Mouse (Mus musculus): ENCODE results near the gene Rock2.

Rock2 gene

DNA sequence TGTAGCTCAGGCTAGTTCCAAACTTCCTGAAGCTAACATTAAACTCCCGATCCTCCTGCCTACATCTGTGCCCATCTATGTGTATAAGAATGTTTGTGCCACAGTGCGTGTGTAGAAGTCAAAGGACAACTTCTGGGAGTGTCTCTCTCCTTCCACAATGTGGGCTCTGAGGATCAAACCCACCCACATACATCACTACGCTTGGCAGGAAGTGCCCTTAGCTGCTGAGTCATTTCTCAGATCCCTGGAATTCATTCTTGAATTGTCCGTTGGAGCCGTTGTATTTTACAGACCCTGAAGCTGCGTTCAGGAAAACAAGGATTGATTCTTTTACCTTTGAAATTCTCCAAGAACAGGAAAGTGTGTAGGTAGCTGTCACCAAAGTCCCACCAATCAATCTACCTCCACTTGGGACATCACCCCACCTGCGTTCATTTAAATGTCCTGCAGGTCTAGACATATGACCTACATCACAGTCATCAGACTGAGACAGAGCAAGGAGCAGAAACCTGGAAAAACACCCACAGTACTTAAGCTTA is 21.7 kb upstream of the Rock2 start:
- no peak for DNase-seq

- DNase-seq, result no peak
Measured at GRCm38 (mm10) chr12:16873549-16873948, 21.1 kb upstream of the Rock2 start.

GRCm38 (mm10) chr12:16874086-16874485 is 20.6 kb upstream of the Rock2 start:
- DNase-seq, result peak; percentile 89

DNA sequence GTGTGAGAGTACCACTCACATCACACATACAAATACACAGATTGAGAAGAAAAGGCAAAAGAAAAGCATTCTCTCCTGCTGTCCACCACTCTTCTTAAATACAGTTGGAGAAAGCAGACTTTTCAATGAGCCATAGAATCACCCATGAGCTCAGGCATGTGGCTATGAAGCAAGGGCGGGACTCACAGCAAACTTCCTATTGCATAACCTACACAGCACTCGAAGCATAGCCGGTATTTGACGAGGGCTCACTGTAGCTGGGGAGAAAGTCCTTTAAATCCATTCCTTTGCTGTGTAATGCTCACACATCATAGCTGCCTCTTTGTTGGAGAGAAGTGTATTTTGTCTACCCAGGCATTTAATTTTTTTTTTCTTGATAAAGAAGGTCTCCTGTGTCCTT is 19.4 kb upstream of the Rock2 start:
- no peak for DNase-seq

DNA sequence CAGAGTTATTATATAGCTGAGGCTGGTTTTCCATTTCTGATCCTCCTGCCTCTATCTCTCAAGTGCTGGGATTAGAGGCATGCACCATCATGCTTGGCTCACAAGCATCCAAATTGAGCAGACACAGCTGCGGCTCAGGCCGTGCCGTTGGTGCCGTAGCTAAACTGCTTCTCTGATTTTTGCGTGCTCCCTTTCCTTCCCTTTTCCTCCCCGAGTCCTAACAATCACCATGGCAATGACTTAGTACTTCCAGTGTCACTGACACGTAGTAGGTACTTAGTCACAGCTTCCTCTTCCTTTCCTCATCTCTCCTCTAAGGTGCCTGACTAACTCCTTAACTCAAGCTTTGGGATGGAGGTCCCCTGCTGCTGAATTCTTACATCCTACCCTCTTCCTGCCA is 19.0 kb upstream of the Rock2 start:
- DNase-seq, result no peak

GRCm38 (mm10) chr12:16876667-16877066 is 18.0 kb upstream of the Rock2 start:
- no peak for DNase-seq

GRCm38 (mm10) chr12:16877141-16877540 is 17.6 kb upstream of the Rock2 start:
- DNase-seq, result no peak

DNA sequence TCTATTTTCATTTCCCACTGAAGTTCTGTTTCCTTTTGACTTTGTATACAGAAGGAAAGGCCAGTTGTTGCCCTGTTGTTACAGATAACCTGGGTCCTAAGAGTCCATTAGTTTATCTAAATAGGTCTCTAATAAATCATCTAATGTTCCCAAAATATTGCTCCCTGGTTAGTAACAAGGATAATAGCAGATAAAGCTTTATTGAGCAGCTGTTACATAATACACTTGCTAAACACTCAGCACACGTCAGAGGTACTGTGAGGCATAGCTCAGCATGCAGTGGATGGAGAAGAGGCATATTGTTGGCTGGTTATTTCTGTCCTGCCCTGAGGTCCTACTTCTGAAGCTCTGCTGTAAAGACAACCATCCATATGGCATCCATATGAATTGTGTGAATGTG is 17.0 kb upstream of the Rock2 start:
- DNase-seq, result no peak

DNA sequence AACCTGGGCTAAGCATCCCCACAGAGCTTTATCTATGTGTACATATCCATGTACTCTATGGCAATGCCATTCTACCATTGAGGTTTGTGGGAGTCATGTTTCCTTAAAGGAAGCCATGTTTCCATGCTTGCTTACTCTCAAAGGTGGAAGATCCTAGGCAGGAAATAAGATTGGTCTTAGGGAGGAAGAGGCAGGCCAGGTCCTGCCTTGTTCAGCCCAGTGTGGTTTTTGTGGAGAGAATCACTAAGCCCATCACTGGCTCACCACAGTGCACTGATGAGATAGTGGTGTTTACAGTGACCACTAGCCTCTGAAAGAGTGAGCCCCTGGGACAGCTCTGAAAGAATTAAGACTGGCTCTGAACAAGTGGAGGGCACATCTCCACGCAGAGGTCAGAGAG is 15.3 kb upstream of the Rock2 start:
- no peak for DNase-seq

DNA sequence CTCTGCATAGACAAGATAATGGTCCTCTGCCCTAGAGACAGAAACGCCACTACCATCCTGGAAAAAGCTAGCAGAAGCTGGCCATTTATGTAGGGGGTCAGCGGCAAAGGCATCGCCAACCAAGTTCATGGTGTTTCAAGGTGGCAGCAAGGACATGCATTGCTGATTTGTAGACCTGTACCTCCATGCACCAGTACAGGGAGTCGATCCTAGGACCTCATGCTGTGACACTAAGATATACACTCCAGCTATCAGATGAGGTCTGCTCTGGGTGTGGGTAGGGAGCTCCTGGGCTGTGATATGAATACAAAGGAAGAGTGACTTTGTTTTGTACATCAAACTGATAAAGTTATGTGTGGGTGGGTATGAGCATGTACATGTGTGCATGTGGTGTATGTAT is 14.6 kb upstream of the Rock2 start:
- DNase-seq, result no peak

DNA sequence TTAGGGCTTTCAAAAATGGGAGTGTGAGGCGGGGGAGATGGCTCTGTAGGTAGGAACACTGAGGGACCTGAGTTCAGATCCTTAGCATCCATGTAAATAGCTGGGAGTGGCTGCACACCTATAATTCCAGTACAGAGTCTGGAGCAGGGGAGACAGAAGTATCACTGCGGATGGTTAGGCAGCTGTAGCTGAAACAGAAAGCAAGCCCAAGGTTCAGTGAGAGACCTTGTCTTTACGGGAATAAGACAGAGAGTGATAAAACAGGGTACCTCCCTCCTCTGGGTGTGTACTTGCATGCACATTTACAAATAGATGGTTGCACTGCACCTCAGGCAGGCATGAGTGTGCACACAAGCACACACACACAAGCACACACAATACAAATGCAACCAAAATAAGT is 12.3 kb upstream of the Rock2 start:
- DNase-seq, result no peak

DNA sequence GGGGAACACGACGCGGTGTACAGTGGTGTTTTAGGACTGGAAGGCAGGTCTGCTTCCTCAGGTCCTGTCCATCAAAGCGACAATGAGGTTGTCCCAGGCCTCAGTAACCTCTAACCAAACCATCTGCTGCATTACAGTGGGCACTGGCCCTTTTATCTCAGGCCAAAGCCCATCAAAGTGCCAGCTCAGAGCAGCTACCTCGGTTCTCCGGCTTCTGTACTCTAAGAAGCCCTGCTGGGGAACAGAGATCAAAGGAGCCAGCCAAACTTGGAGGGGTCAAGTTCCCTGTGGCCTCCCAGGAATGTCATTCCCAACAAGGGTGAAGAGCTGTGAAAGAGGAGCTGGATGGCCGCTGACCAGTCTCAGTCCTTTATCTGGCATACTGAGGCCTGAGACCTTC is 11.6 kb upstream of the Rock2 start:
- DNase-seq, result no peak

GRCm38 (mm10) chr12:16884534-16884933 is 10.2 kb upstream of the Rock2 start:
- no peak for DNase-seq

GRCm38 (mm10) chr12:16886354-16886753 is 8.3 kb upstream of the Rock2 start:
- DNase-seq, result no peak

- DNase-seq, result no peak
Measured at GRCm38 (mm10) chr12:16893039-16893438, 1.7 kb upstream of the Rock2 start.

- DNase-seq, result no peak
Measured at GRCm38 (mm10) chr12:16893656-16894395, 869 bp upstream of the Rock2 start.

DNA sequence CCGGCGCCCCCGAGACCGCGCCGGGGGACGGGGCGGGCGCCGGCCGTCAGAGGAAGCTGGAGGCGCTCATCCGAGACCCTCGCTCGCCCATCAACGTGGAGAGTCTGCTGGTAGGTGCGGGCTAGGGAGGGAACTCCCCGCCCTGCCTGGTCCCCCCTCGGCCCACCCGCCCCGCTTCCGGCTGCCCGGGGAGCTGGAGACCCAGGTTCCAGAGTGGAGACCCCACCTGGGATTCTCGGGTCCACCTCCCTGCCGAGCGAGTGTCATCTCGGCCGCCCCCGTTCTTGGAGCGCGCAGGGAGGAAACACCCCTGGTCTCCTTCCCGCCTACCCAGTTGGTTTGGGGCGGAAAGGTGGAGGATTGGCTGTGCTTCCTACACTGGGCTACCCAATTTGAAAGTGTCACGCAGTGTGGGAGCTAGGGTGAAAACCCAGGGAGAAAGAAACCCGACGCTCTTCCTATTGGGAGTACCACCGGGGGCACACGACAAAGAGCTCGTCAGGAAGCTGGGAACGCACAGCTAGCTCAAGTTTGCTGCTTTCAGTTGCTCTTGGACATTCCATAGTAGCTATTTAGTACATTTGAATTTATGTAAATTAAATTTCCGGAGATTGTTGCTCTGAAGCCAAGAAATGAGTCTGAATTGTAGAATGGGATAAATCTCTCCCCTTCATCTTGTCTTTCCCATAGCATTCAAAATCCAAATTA is 680 bp downstream of the Rock2 start:
- no peak for DNase-seq

GRCm38 (mm10) chr12:16896073-16896789 is 1.5 kb downstream of the Rock2 start:
- DNase-seq, result no peak

GRCm38 (mm10) chr12:16897225-16897624 is 2.5 kb downstream of the Rock2 start:
- DNase-seq, result no peak

DNA sequence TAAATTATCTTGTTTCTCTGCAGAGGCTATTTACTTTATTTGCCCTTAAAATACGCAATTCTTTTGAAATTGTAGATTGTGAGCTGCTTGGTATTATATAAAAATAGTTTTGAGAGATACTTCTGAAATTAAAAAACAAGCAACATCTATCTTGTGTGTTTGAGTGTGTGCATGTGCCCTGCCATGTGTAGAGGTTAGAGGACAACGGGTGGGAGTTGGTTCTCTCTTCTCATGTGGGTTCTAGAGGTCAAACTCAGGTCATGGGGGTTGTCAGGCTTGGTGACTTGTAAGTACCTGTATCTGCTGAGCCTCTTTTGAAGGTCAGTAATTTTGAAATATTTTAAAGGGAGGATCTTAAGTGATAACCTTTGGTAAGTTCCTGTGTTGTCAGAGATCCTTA is 3.5 kb downstream of the Rock2 start:
- no peak for DNase-seq

GRCm38 (mm10) chr12:16898790-16899189 is 4.1 kb downstream of the Rock2 start:
- DNase-seq, result no peak

DNA sequence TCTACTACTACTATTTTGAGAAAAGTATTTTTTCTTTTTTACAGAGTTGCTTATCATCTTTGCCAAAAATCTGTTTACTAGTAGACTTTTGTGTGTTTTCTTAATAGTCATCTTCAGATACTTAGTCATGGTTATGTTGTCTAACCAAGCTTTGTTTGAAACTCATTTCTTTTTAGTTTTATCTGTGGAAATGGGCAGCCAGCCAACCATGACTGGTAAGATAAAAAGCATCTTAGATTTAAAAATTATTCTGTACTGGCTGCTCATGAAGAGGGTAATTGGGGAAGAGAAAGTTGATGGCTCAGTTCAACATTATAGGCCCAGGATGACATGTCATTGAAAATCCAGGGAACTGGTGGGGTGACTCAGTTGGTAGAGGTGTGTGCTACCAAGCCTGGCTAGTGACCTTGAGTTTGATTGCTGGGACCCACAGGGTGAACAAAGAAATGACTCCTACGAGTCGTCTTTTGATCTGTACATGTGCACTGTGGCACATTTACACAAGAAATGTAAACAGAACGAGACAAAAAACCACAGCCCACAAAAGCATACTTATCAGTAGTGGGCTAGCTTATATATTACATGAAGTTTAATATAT is 6.0 kb downstream of the Rock2 start:
- DNase-seq, result no peak

DNA sequence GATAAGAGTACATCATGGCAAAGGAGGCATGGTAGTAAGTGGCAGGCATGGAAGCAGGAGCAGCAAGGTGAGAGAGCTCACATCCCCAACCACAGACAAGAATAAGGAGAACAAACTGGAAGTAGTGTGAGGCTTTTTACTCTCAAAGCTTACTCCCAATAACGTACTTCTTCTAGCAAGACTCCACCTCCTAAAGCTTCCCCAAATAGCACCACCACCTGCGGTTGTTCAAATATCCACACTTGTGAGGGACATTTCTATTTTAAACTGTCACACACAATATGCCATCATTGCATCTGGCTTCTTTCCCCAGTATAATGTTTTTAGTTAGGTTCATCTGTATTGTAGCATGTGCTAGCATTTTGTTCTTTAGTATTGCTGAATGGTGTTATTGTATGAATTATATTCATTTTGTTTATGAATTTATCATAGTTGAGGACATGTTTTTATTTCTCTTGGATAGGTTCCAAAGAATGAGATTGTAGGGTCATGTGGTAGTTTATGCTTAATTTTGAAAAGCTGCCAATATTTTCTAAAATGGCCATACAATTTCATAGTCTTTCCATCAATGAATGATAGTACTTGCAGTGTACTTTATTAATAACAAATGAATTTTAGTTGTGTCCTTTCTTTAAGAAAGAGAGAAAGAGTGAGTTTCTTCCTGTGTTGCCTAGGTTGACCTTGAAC is 9.4 kb downstream of the Rock2 start:
- DNase-seq, result no peak
